Mouse (Mus musculus) brain, adult 2 months (tissue): ENCODE measurements around the gene Foxc2.

Experiments used
- DNase-seq: peaks from one replicate; pipeline ENCODE4 v3.0.0; 2011; ENCODE audit warnings: low read depth, low spot score

The Foxc2 gene

GRCm38 (mm10) chr8:121148573-121149083, 32.7 kb downstream of the Foxc2 start:
- no peak for DNase-seq

DNA sequence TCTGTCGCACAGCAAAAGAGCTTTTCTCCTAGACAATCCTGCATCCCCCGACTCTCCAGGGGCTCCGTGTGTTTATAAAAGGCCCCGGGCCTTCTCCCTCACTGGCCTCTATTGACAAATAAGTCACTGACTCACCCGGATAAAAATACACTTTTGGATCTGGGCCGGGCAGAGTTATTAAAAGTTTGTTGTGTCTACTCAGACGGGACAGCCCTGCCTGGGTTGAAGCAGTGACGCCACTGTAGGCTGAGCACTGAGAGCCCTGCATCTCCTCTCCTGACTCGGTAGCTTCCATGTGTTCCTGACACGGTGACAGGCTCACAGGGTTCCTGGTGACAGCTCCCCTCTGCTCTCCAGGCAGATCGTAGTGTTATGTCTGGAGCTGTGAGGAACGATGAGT, 36.4 kb downstream of the Foxc2 start:
- no peak for DNase-seq

GRCm38 (mm10) chr8:121156990-121157491, 41.1 kb downstream of the Foxc2 start:
- DNase-seq: no peak

GRCm38 (mm10) chr8:121158812-121159211, 42.8 kb downstream of the Foxc2 start:
- DNase-seq: no peak

- DNase-seq: no peak
Measured at GRCm38 (mm10) chr8:121161437-121161836, 45.5 kb downstream of the Foxc2 start.

DNA sequence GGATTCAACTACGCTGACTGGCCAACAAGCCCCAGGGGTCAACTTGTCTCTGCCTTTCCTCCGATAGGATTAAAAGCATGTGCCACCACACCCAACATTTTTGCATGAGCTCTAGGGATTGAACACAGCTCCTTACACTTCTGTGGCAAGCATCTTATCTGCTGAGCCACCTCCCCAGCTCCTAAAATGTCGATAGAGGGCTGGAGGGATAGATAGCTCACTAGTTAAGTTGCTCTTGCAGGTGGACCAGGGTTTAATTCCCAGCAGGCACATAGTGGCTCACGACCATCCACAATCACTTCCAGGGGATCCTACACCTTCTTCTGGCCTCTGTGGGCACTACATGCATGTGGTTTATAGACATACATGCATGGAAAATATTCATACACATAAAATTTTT, 46.4 kb downstream of the Foxc2 start:
- DNase-seq: no peak

GRCm38 (mm10) chr8:121162906-121163695, 47.1 kb downstream of the Foxc2 start:
- DNase-seq: no peak

DNA sequence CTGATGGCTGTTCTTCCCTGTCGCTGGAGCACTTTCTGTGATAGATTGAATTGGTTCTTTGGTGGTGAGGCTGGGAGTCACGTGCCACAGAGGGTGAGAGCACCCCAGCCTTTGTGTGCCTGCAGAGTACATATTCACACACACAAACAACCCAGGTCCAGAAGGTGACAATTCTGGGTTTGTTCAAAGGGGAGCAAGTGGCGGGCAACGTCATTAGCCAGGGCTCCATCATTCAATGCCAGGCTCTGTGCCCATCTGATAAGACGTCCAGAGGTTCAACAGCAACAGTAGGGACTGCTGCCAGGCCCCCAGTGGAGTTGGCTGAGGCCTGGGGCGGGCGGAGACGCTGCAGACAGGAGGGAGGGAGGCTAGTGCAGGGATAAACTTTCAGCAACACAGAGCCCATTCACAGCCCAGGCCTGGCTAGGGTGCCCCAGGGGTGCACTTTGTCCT, 48.1 kb downstream of the Foxc2 start:
- DNase-seq: no peak

DNA sequence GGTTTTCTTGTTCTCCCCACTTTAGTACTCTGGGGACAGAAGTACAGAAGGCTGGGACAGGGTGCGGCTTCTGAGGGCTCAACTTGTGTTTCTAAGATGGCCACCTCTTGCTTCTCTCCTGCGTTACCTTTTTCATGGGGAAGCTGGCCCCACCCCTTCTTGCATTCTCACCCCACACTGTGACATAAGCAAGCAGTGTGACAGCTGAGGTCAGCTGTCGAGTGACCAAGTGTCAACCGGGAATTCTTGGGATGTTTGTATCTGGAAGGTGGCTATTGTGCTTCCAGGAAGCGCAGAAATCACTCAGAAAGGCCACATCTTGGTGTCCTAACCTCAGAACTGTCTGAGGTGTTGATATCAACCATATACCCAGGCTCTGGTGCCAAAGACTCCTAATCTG, 52.1 kb downstream of the Foxc2 start:
- DNase-seq: no peak
